Mouse (Mus musculus) lung, postnatal 0 days (tissue): Measurements from ENCODE around the gene Cyp2w1.

Source experiments
- CTCF ChIP-seq: IDR thresholded peaks from 2 replicates; pipeline ENCODE4 v1.5.1; 2016; ENCODE audit warnings: antibody characterized with exemption, mild to moderate bottlenecking
- EP300 ChIP-seq: IDR thresholded peaks from 2 replicates; pipeline ENCODE4 v1.6.1; 2016; ENCODE audit warnings: antibody characterized with exemption, mild to moderate bottlenecking, control low read depth

GRCm38 (mm10) chr5:139349713-139350112, 2.7 kb upstream of the Cyp2w1 start:
- no peak for TF ChIP-seq CTCF
- no peak for TF ChIP-seq EP300
